Mouse (Mus musculus) ovary, adult 10 weeks (tissue): ENCODE data around the gene Myh13. TPM values are rescaled to one million over a fixed set of nuclear protein-coding genes. Genes with fewer than 3 reads are reported as not detected.

ENCODE experiments used
- polyA plus RNA-seq: library from polyadenylated mRNA; stranded (reverse); fragments of 350-450 nt; fragmentation: Illumina TruSeq; extraction: RNeasy Lipid Tissue Mini Kit (QIAGEN cat#74804); gene quantifications from one replicate; pipeline ENCODE4 v1.2.3, GENCODE M21; 2014

Gene Myh13
- not detected for polyA plus RNA-seq

GRCm38 (mm10) chr11:67321358-67321757 lies at the start of gene Myh13:
TSS of gene Myh13 (plus strand) at chr11:67321658.

GRCm38 (mm10) chr11:67276601-67277174 lies 44.8 kb upstream of the Myh13 start, which contains the start of gene Myh8:
TSS of gene Myh8 (plus strand) at chr11:67277124.

Other genes with a start within 250 kb of the Myh13 start
- gene Myh3, start 243.4 kb upstream of the Myh13 start, polyA plus RNA-seq = not detected
- not detected for gene Myh2, start 150.6 kb upstream of the Myh13 start, polyA plus RNA-seq
- gene Myh1, start 121.6 kb upstream of the Myh13 start, polyA plus RNA-seq = 0.06 TPM
- not detected for gene Myh4, start 83.6 kb upstream of the Myh13 start, polyA plus RNA-seq
- not detected for gene Myh8, start 44.5 kb upstream of the Myh13 start, polyA plus RNA-seq
- 15.6 TPM for gene Gas7, start 133.8 kb downstream of the Myh13 start, polyA plus RNA-seq